8 mouse cellular contexts compared by ENCODE assay signal in genomic region chr1:172324725-172325124, GRCm38 (mm10). TPM values are rescaled to one million over a fixed set of nuclear protein-coding genes. Genes with fewer than 3 reads are reported as not detected.
A peak's percentile ranks its signal among the peaks of the same experiment; 100 is the strongest.
DNase-seq lines count a peak whose midpoint lies in the region; TF ChIP-seq lines count a peak whose summit lies in the region.

No protein-coding gene starts in this region.

- no peaks in the 10 kb centered on the region for H3K36me3 ChIP-seq in ES-Bruce4 (ENCODE audit: control insufficient read depth, insufficient read depth, low read length, poor library complexity, severe bottlenecking)
- no peaks in the 10 kb centered on the region for H3K36me3 ChIP-seq in heart, embryonic 10.5 days

- H3K9me3 ChIP-seq in ES-Bruce4 (replicated peaks; ENCODE audit: control insufficient read depth, insufficient read depth, low read length, poor library complexity, severe bottlenecking), result no peaks in the 10 kb centered on the region
- H3K9me3 ChIP-seq in heart, embryonic 10.5 days, result no peaks in the 10 kb centered on the region

- DNase-seq in adrenal gland, adult 8-10 months, result peak; percentile 57
- peak; percentile 84 for DNase-seq in embryo, embryonic 11.5 days (ENCODE audit: low read depth, low spot score)
- DNase-seq in heart, embryonic 10.5 days (ENCODE audit: low spot score), result peak; percentile 87
- peak; percentile 82 to 88 for DNase-seq in kidney, postnatal 25 days
- peak; percentile 84 for DNase-seq in lung, postnatal 14 days
- DNase-seq in right cerebral cortex, adult 18-20 months, result peak; percentile 87
- peak; percentile 80 for DNase-seq in urinary bladder, postnatal 14 days (ENCODE audit: low spot score)

- peak; percentile 94 for TF ChIP-seq CTCF in ES-Bruce4 (IDR thresholded peaks at IDR 0.05; ENCODE audit: low read depth, low read length)

- no peak overlapping the region for H3K4me3 ChIP-seq in ES-Bruce4 (ENCODE audit: low read depth, low read length)
- no peak overlapping the region for H3K4me3 ChIP-seq in heart, embryonic 10.5 days

- H3K9ac ChIP-seq in ES-Bruce4 (ENCODE audit: low read depth, poor library complexity, severe bottlenecking), result no peak overlapping the region

- peaks cover 2% of the 10 kb centered on the region for H3K4me1 ChIP-seq in ES-Bruce4 (ENCODE audit: control insufficient read depth, insufficient read depth, low read length)
- H3K4me1 ChIP-seq in heart, embryonic 10.5 days, result peaks cover 22% of the 10 kb centered on the region

- no peak for TF ChIP-seq POLR2A in ES-Bruce4 (IDR thresholded peaks at IDR 0.05; ENCODE audit: insufficient read depth, low read length)

- no peaks in the 10 kb centered on the region for H3K27me3 ChIP-seq in ES-Bruce4 (ENCODE audit: control insufficient read depth, insufficient read depth, low read length, poor library complexity, severe bottlenecking)
- H3K27me3 ChIP-seq in heart, embryonic 10.5 days (ENCODE audit: insufficient read depth, poor library complexity, severe bottlenecking), result peaks cover 96% of the 10 kb centered on the region

- 9% methylated on average over 7 of the region's 7 CpGs for WGBS in heart, embryonic 10.5 days

- no peak for TF ChIP-seq EP300 in ES-Bruce4 (IDR thresholded peaks at IDR 0.05; ENCODE audit: insufficient read depth, low read depth, low read length)

- no peak overlapping the region for H3K27ac ChIP-seq in ES-Bruce4 (ENCODE audit: insufficient read depth, low read length)
- no peak overlapping the region for H3K27ac ChIP-seq in heart, embryonic 10.5 days

RNA-seq across cellular contexts. Expression of gene Kcnj9, which starts 4.4 kb away (rescaled TPM):
- polyA plus RNA-seq in ES-Bruce4 (2011; ENCODE audit: insufficient read depth, insufficient read length, low read depth, missing spikeins), result not detected in 2 replicates
- total RNA-seq in adrenal gland, adult 8-10 months (2022), result under 1 TPM; 0.10 to 0.95 (median 0.48) TPM
- not detected in 2 replicates for polyA plus RNA-seq in heart, embryonic 10.5 days (2016; fragmentation: Nextera tagmentation; extraction: Ambion mirVana)

RNA-seq across cellular contexts. Expression of gene Kcnj10, which starts 16.3 kb away (rescaled TPM):
- 1.0 and 1.3 TPM in 2 replicates for polyA plus RNA-seq in ES-Bruce4 (2011; ENCODE audit: insufficient read depth, insufficient read length, low read depth, missing spikeins)
- 1 to 10 TPM; 1.0 to 2.6 (median 1.7) TPM for total RNA-seq in adrenal gland, adult 8-10 months (2022)
- polyA plus RNA-seq in heart, embryonic 10.5 days (2016; fragmentation: Nextera tagmentation; extraction: Ambion mirVana), result 0.09 TPM in 1 of 2 replicates, not detected in the other

RNA-seq across cellular contexts. Expression of gene Atp1a2, which starts 26.9 kb away (rescaled TPM):
- polyA plus RNA-seq in ES-Bruce4 (2011; ENCODE audit: insufficient read depth, insufficient read length, low read depth, missing spikeins), result 2.1 and 2.6 TPM in 2 replicates
- 100 to 1,000 TPM in 1 of 4 experiments, 10 to 100 TPM in 3; 34.9 to 107 (median 92.5) TPM for total RNA-seq in adrenal gland, adult 8-10 months (2022)
- 8.7 and 22.5 TPM in 2 replicates for polyA plus RNA-seq in heart, embryonic 10.5 days (2016; fragmentation: Nextera tagmentation; extraction: Ambion mirVana)

RNA-seq across cellular contexts. Expression of gene Pigm, which starts 51.6 kb away (rescaled TPM):
- 19.9 and 21.2 TPM in 2 replicates for polyA plus RNA-seq in ES-Bruce4 (2011; ENCODE audit: insufficient read depth, insufficient read length, low read depth, missing spikeins)
- 10 to 100 TPM; 11.1 to 13.2 (median 11.8) TPM for total RNA-seq in adrenal gland, adult 8-10 months (2022)
- polyA plus RNA-seq in heart, embryonic 10.5 days (2016; fragmentation: Nextera tagmentation; extraction: Ambion mirVana), result 8.0 and 8.6 TPM in 2 replicates
